ENCODE assay signal across 14 mouse cellular contexts in the genomic region with DNA sequence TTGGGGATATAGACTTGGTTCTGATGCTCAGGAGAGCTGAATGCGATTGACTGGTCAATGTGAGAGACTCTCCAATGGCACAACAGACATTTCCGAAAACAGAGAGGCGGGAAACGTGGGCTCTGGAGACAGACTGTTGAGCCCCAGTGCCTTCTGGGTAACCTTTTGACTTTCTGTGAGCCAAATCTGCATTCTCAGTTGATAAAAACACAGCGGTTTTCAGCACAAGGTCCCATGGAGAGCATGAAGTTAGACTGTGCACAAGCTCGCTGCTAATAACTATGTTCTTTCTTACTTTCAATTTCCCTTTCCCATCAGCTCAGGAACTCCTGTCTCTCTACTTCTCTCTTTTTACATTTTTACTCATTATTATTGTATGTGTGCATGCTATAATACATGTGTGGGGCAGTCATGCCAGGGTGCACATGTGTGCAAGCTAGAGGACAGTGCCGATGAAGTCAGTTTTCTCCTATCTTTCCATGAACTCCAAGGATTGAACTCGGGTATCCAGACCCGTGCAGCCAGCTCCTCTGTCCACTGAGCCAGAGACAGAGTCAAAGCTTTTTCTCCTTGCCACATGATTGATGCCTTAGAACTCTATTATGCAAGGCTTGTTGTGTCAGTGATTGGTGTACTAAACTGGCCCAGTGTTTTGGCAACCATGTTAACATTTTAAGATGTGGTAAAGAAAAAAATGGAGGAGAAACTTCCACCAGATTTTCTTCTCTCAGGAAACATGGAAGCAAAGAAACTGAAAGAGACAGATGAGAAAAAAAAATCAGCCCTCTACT. TPM values are rescaled to one million over a fixed set of nuclear protein-coding genes. Genes with fewer than 3 reads are reported as not detected.
DNase-seq lines count a peak whose midpoint lies in the region; ATAC-seq and TF ChIP-seq lines count a peak whose summit lies in the region.
"Had no signal": no experiment of that assay in that cellular context is flagged by ENCODE, and none has a peak within 500 bp of the region (broad histone marks: within the 10 kb centered on the region; RNA-seq: fewer than 3 reads in every experiment).

No protein-coding gene starts in this region.

- TF ChIP-seq CTCF in lung, adult 2 months (IDR thresholded peaks at IDR 0.05; ENCODE audit: insufficient read depth, low read length): no peak

- H3K4me1 ChIP-seq in lung, adult 2 months (ENCODE audit: control insufficient read depth, insufficient read depth, low read length): no peaks in the 10 kb centered on the region
- no peaks in the 10 kb centered on the region for H3K4me1 ChIP-seq in limb, embryonic 10.5 days
- H3K4me1 ChIP-seq: forebrain, embryonic 15.5 days had no signal

- no peaks in the 10 kb centered on the region for H3K9me3 ChIP-seq in limb, embryonic 10.5 days (replicated peaks)
- H3K9me3 ChIP-seq: forebrain, embryonic 15.5 days had no signal

- WGBS in lung, adult 2 months: 72% methylated on average over 9 of the region's 9 CpGs
- WGBS in limb, embryonic 10.5 days: 89% methylated on average over 9 of the region's 9 CpGs

- peak overlapping the region; percentile 38 for H3K4me3 ChIP-seq in lung, adult 2 months (replicated peaks; ENCODE audit: extremely low read depth, low read depth, low read length)
- H3K4me3 ChIP-seq in limb, embryonic 10.5 days: no peak overlapping the region
- H3K4me3 ChIP-seq: forebrain, embryonic 15.5 days; left cerebral cortex, adult 2 months had no signal

- peak; percentile 23 to 26; a peak in 2 of 4 replicates for ATAC-seq in hematopoietic stem cell, adult 5-6 weeks (replicated peaks in 1 of 2; ENCODE audit: insufficient read depth in 1 of 2, low FRiP score in 2 of 2, low TSS enrichment in 1 of 2, low read depth in 1 of 2, poor library complexity in 2 of 2, severe bottlenecking in 2 of 2)
- peak; percentile 13; the same call in 1 of the 2 replicates for ATAC-seq in neutrophil, adult 5-6 weeks (ENCODE audit: extremely low read depth, insufficient number of reproducible peaks, low FRiP score, poor library complexity, severe bottlenecking)
- ATAC-seq: forebrain, embryonic 15.5 days had no signal

- TF ChIP-seq POLR2A in lung, adult 2 months (IDR thresholded peaks at IDR 0.05; ENCODE audit: borderline replicate concordance, extremely low read depth, low read depth, low read length): no peak

- peak; percentile 18 for DNase-seq in adrenal gland, adult 2 months
- DNase-seq in adrenal gland, adult 8-10 months: no peak
- no peak for DNase-seq in lung, adult 2 months
- DNase-seq in lung, postnatal 10 days: no peak
- DNase-seq in embryo, embryonic 10 days (ENCODE audit: low spot score): no peak
- no peak for DNase-seq in limb, embryonic 10.5 days (ENCODE audit: low spot score)
- DNase-seq: gastrocnemius, postnatal 14 days; heart, postnatal 14 days; kidney, postnatal 36 days; spleen, adult 18-20 months had no signal

- no peaks in the 10 kb centered on the region for H3K27me3 ChIP-seq in limb, embryonic 10.5 days (ENCODE audit: low read depth, poor library complexity, severe bottlenecking)
- H3K27me3 ChIP-seq: forebrain, embryonic 15.5 days had no signal

- H3K36me3 ChIP-seq in limb, embryonic 10.5 days: no peaks in the 10 kb centered on the region
- H3K36me3 ChIP-seq: forebrain, embryonic 15.5 days had no signal

- no peak overlapping the region for H3K27ac ChIP-seq in limb, embryonic 10.5 days
- H3K27ac ChIP-seq: forebrain, embryonic 15.5 days; left cerebral cortex, adult 2 months had no signal

RNA-seq across cellular contexts. Expression of gene Cdc14a, which starts 13.2 kb away (rescaled TPM):
- total RNA-seq in adrenal gland, adult 2 months (2021): 10 to 100 TPM; 11.0 to 14.9 TPM
- 10.8 and 14.0 TPM in 2 replicates for polyA plus RNA-seq in adrenal gland, adult 2 months (2012; rRNA removed)
- total RNA-seq in adrenal gland, adult 8-10 months (2022): 10 to 100 TPM in 3 of 4 experiments, 1 to 10 TPM in 1; 8.0 to 23.8 (median 16.2) TPM
- polyA plus RNA-seq in lung, adult 2 months (2012; rRNA removed): 7.2 and 8.5 TPM in 2 replicates
- total RNA-seq in hematopoietic stem cell, adult 5-6 weeks (2017): 35.3 and 44.7 TPM in 2 replicates
- 30.1 and 33.1 TPM in 2 replicates for total RNA-seq in neutrophil, adult 5-6 weeks (2017)
- 12.0 and 13.1 TPM in 2 replicates for polyA plus RNA-seq in limb, embryonic 10.5 days (2016; fragmentation: Nextera tagmentation; extraction: Ambion mirVana)
